Mouse (Mus musculus) forebrain, embryonic 11.5 days (tissue): Measurements from ENCODE around the gene Sympk. TPM values are rescaled to one million over a fixed set of nuclear protein-coding genes. Genes with fewer than 3 reads are reported as not detected.

Experiments
- ATAC-seq: fragments of 200-750 bp; cut with Nextera tagmentation; replicated peaks from 2 replicates; pipeline ENCODE4 v1.8.0; 2017; ENCODE audit warnings: moderate TSS enrichment; ENCODE audit not compliant: low FRiP score
- DNase-seq: peaks from one replicate; pipeline ENCODE4 v3.0.0-alpha.2; 2017; ENCODE audit warnings: low spot score
- H3K27ac ChIP-seq: fragments of 300-500 bp; sonication (generic); 2 replicates; pipeline ENCODE4 v1.5.1; 2014; ENCODE audit warnings: low read depth, low read length
- H3K27me3 ChIP-seq: fragments of 300-500 bp; sonication (generic); 2 replicates; pipeline ENCODE4 v1.6.1; 2014; ENCODE audit warnings: mild to moderate bottlenecking, low read length, mixed read lengths; ENCODE audit not compliant: control insufficient read depth, insufficient read depth
- H3K36me3 ChIP-seq: fragments of 300-500 bp; sonication (generic); 2 replicates; pipeline ENCODE4 v1.6.1; 2014; ENCODE audit warnings: mild to moderate bottlenecking, low read length, moderate library complexity, mixed read lengths; ENCODE audit not compliant: control insufficient read depth, insufficient read depth
- H3K4me1 ChIP-seq: fragments of 300-500 bp; sonication (generic); replicated peaks from 2 replicates; pipeline ENCODE4 v1.6.1; 2014; ENCODE audit warnings: low read length, mixed read lengths; ENCODE audit not compliant: control insufficient read depth, insufficient read depth
- H3K4me2 ChIP-seq: fragments of 300-500 bp; sonication (generic); 2 replicates; pipeline ENCODE4 v1.6.1; 2014; ENCODE audit warnings: low read depth, mild to moderate bottlenecking, low read length, moderate library complexity, mixed read lengths; ENCODE audit not compliant: severe bottlenecking
- H3K4me3 ChIP-seq: fragments of 300-500 bp; sonication (generic); 2 replicates; pipeline ENCODE4 v1.5.1; 2014; ENCODE audit warnings: low read depth, low read length
- H3K9ac ChIP-seq: fragments of 300-500 bp; sonication (generic); 2 replicates; pipeline ENCODE4 v1.6.1; 2014; ENCODE audit warnings: low read length
- H3K9me3 ChIP-seq: fragments of 300-500 bp; sonication (generic); 2 replicates; pipeline ENCODE4 v1.6.1; 2016; ENCODE audit warnings: low read length, mixed read lengths; ENCODE audit not compliant: control insufficient read depth
- WGBS: fragments of 180-500 bp; shearing (Covaris S2); extraction: QIAGEN DNeasy Blood & Tissue Kit; methylation state at CpG from one replicate; pipeline ENCODE4 v1.1.7; 2014; 5-methylcytosine and 5-hydroxymethylcytosine counted together
- polyA plus RNA-seq: library from polyadenylated mRNA; unstranded; fragments of >200 nt; fragmentation: Nextera tagmentation; extraction: Ambion mirVana; gene quantifications from 2 replicates; pipeline ENCODE4 v1.2.1, GENCODE M21; 2014

The Sympk gene
- polyA plus RNA-seq, 1 experiment from 2014 or later = 31.0 TPM

- Histone ChIP-seq H3K27me3 (peaks cover 20% of the 10 kb centered on the region), H3K4me1 (peaks cover 6% of the 10 kb centered on the region), H3K9ac (peak overlapping the region; percentile 57), H3K9me3 (no peaks in the 10 kb centered on the region), H3K27ac (no peak overlapping the region), H3K4me3 (peak overlapping the region; percentile 47), H3K36me3 (no peaks in the 10 kb centered on the region), H3K4me2 (peak overlapping the region; percentile 77)
- DNase-seq (peak; percentile 68), ATAC-seq (no peak)
- under 1% methylated on average over 58 of the region's 59 CpGs for WGBS
Measured at GRCm38 (mm10) chr7:18991660-18992293, 32.4 kb upstream of the Sympk start.

- H3K9ac ChIP-seq = peak overlapping the region; percentile 57
- H3K4me2 ChIP-seq = peak overlapping the region; percentile 77
- H3K27ac ChIP-seq = no peak overlapping the region
- H3K36me3 ChIP-seq = no peaks in the 10 kb centered on the region
- DNase-seq (no peak), ATAC-seq (no peak)
- H3K27me3 ChIP-seq = peaks cover 20% of the 10 kb centered on the region
- H3K4me1 ChIP-seq = peaks cover 6% of the 10 kb centered on the region
- H3K4me3 ChIP-seq = peak overlapping the region; percentile 47
- H3K9me3 ChIP-seq = no peaks in the 10 kb centered on the region
- 4% methylated on average over 31 of the region's 31 CpGs for WGBS
Measured at GRCm38 (mm10) chr7:18992294-18992675, 31.9 kb upstream of the Sympk start.

DNA sequence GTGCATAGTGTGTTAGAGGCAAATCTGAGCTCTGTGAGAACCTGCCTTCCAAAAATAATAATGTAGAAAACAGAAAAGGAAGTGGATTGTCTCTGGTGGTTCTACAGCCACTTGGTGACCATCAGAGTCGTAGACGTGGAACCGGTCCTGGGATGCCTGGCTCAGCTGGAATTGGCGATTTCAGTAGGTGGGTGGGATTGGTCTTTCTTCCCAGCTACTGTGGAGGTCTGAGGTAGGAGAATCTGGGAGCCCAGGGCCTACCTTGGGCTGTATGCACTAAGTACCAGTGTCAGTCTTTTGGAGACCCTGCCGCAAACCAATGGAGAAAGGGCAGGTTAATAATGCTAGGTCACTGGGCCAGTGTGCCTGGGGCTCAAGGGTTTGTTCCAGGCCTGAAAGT lies 31.1 kb upstream of the Sympk start:
- H3K27ac ChIP-seq = no peak overlapping the region
- no peaks in the 10 kb centered on the region for H3K36me3 ChIP-seq
- DNase-seq = no peak
- 91% methylated on average over 5 of the region's 5 CpGs for WGBS
- no peak for ATAC-seq
- H3K9me3 ChIP-seq = no peaks in the 10 kb centered on the region
- no peak overlapping the region for H3K9ac ChIP-seq
- no peak overlapping the region for H3K4me3 ChIP-seq
- peaks cover 6% of the 10 kb centered on the region for H3K4me1 ChIP-seq
- peaks cover 20% of the 10 kb centered on the region for H3K27me3 ChIP-seq
- H3K4me2 ChIP-seq = no peak overlapping the region

- Histone ChIP-seq H3K36me3 (no peaks in the 10 kb centered on the region), H3K4me2 (no peak overlapping the region), H3K27ac (no peak overlapping the region), H3K9me3 (no peaks in the 10 kb centered on the region), H3K27me3 (no peaks in the 10 kb centered on the region), H3K4me3 (no peak overlapping the region), H3K9ac (no peak overlapping the region), H3K4me1 (0 out of 2 replicates have a peak, but pooled peaks cover 3% of the 10 kb centered on the region)
- DNase-seq (no peak), ATAC-seq (no peak)
- 36% methylated on average over 9 of the region's 9 CpGs for WGBS
Measured at GRCm38 (mm10) chr7:18998835-18999234, 25.3 kb upstream of the Sympk start.

DNA sequence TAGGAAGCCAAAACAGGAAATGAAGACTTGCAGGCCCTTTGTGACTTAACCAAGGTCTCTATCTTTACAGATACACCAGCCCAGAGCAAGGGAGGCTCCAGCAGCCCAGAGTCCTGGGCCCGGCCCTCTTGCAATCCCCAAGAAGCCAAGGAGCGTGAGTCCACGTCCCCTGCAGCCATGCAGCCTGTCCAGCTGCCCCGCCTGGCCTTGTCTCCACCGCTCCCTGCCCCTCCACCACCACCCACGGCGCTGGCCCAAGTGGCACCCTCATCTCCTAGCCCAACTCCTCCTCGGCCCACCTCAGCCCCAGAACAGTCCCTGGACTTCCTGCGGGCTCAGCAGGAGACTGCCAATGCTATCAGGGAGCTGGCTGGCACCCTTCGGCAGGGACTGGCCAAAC lies 23.8 kb upstream of the Sympk start:
- peak overlapping the region; percentile 34 for H3K4me2 ChIP-seq
- peaks cover 1% of the 10 kb centered on the region; the same call in 1 of the 2 replicates for H3K36me3 ChIP-seq
- 62% methylated on average over 10 of the region's 10 CpGs for WGBS
- ATAC-seq (no peak), DNase-seq (no peak)
- H3K27me3 ChIP-seq = no peaks in the 10 kb centered on the region
- 0 out of 2 replicates have a peak overlapping the region, but pooled peaks have one; percentile 4 for H3K9ac ChIP-seq
- peak overlapping the region; percentile 3 for H3K4me3 ChIP-seq
- peaks cover 13% of the 10 kb centered on the region for H3K4me1 ChIP-seq
- H3K9me3 ChIP-seq = no peaks in the 10 kb centered on the region
- H3K27ac ChIP-seq = no peak overlapping the region

DNA sequence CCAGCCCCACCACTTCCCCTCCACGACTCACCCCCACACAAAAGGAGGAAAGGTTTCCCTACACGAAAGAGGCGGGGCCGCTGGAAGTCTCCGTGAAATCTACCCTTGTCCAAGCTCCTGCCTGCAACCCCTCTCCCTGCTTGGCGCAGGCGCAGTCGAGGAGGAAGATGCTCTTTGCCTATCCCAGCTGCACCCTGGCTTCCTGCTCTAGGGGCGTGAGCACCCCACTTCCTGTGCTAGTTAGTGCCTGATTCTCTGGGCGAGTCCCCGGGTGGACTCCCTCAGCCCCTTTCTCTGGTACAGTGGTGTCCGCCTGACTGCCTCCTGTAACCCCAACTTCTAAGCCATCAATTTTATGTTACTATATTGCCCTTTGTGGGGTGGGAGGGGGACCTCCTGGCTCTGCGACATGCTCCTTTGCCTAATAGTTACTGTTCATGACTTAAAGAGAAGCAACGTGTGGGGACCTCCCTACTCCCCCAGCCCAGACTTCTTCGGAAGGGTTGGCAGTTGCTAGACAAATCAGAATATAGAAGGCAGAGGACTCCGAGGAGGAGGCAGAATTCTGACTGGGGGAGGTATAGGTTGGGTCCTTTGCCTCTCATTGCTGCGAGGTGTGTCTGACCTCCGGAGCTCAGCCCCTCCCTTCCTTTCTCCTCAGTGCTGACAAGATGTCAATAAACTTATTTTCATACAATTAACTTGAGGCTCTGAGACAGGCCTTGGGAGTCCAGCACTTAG lies 22.9 kb upstream of the Sympk start:
- peak overlapping the region; percentile 34; the same call in 1 of the 2 replicates for H3K4me2 ChIP-seq
- ATAC-seq (no peak), DNase-seq (peak; percentile 71)
- H3K9me3 ChIP-seq = no peaks in the 10 kb centered on the region
- 35% methylated on average over 18 of the region's 18 CpGs for WGBS
- no peaks in the 10 kb centered on the region for H3K27me3 ChIP-seq
- peak overlapping the region; percentile 3 for H3K4me3 ChIP-seq
- H3K36me3 ChIP-seq = peaks cover 3% of the 10 kb centered on the region; the same call in 1 of the 2 replicates
- H3K4me1 ChIP-seq = peaks cover 20% of the 10 kb centered on the region
- no peak overlapping the region for H3K27ac ChIP-seq
- H3K9ac ChIP-seq = no peak overlapping the region

- Histone ChIP-seq H3K36me3 (peaks cover 3% of the 10 kb centered on the region; the same call in 1 of the 2 replicates), H3K4me1 (peaks cover 22% of the 10 kb centered on the region), H3K4me3 (no peak overlapping the region), H3K9me3 (no peaks in the 10 kb centered on the region), H3K4me2 (no peak overlapping the region), H3K27ac (no peak overlapping the region), H3K9ac (no peak overlapping the region), H3K27me3 (no peaks in the 10 kb centered on the region)
- 81% methylated on average over 3 of the region's 3 CpGs for WGBS
- DNase-seq = no peak
- ATAC-seq = no peak
Measured at GRCm38 (mm10) chr7:19001807-19002085, 22.4 kb upstream of the Sympk start.

DNA sequence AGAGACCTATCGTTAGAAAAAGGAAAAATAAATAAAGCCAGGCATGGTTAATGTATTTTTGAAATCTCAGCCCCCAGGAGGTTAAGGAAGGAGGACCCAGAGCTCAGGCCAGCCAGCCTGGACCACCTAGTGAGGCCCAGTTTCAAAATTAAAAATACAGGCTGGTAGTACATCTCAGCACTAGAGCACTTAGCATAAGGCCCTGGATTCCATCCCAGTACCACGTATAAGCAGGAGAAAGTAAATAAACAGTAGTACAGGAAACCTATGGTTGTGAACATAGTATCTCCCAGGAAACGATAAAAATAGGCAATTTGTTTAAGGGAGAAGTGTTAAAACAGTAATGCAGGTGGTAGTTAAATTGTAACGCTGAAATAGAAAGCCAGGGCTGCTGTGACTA lies 22.1 kb upstream of the Sympk start:
- H3K36me3 ChIP-seq = peaks cover 3% of the 10 kb centered on the region; the same call in 1 of the 2 replicates
- peak overlapping the region; percentile 73; the same call in 1 of the 2 replicates for H3K9ac ChIP-seq
- H3K9me3 ChIP-seq = no peaks in the 10 kb centered on the region
- no peak for DNase-seq
- peak overlapping the region; percentile 30 for H3K4me3 ChIP-seq
- peak overlapping the region; percentile 67; the same call in 1 of the 2 replicates for H3K4me2 ChIP-seq
- H3K27me3 ChIP-seq = no peaks in the 10 kb centered on the region
- no peak for ATAC-seq
- WGBS = 57% methylated on average over 4 of the region's 4 CpGs
- no peak overlapping the region for H3K27ac ChIP-seq
- peaks cover 22% of the 10 kb centered on the region for H3K4me1 ChIP-seq
